ENCODE assay signal across 10 mouse cellular contexts in genomic region chr2:158317026-158317425, GRCm38 (mm10). TPM values are rescaled to one million over a fixed set of nuclear protein-coding genes. Genes with fewer than 3 reads are reported as not detected.
DNase-seq lines count a peak whose midpoint lies in the region; ATAC-seq and TF ChIP-seq lines count a peak whose summit lies in the region.
"Had no signal": no experiment of that assay in that cellular context is flagged by ENCODE, and none has a peak within 500 bp of the region (broad histone marks: within the 10 kb centered on the region; RNA-seq: fewer than 3 reads in every experiment).

No protein-coding gene starts in this region.

- H3K9me3 ChIP-seq in embryonic facial prominence, embryonic 14.5 days (ENCODE audit: control insufficient read depth, low read length), result no peaks in the 10 kb centered on the region
- no peaks in the 10 kb centered on the region for H3K9me3 ChIP-seq in hindbrain, embryonic 11.5 days (ENCODE audit: control insufficient read depth, low read length)
- H3K9me3 ChIP-seq: G1E had no signal

- H3K27ac ChIP-seq in cerebellum, adult 2 months (ENCODE audit: insufficient read depth, low read length), result no peak overlapping the region
- no peak overlapping the region for H3K27ac ChIP-seq in embryonic facial prominence, embryonic 14.5 days (replicated peaks; ENCODE audit: low read depth, low read length)
- H3K27ac ChIP-seq in hindbrain, embryonic 11.5 days (ENCODE audit: low read depth, low read length), result no peak overlapping the region

- no peak for TF ChIP-seq POLR2A in cerebellum, adult 2 months (IDR thresholded peaks at IDR 0.05; ENCODE audit: borderline replicate concordance, insufficient read depth, low read length)

- no peaks in the 10 kb centered on the region for H3K4me1 ChIP-seq in cerebellum, adult 2 months (ENCODE audit: control insufficient read depth, insufficient read depth, low read length)
- H3K4me1 ChIP-seq in embryonic facial prominence, embryonic 14.5 days (ENCODE audit: control insufficient read depth, insufficient read depth, low read length), result no peaks in the 10 kb centered on the region
- no peaks in the 10 kb centered on the region for H3K4me1 ChIP-seq in hindbrain, embryonic 11.5 days (replicated peaks; ENCODE audit: control insufficient read depth, insufficient read depth, low read length)

- peak; percentile 14; the same call in 1 of the 2 replicates for TF ChIP-seq CTCF in cerebellum, adult 2 months (IDR thresholded peaks at IDR 0.05; ENCODE audit: borderline replicate concordance, insufficient read depth, low read depth, low read length)

- no peak overlapping the region for H3K9ac ChIP-seq in embryonic facial prominence, embryonic 14.5 days (ENCODE audit: low read depth, low read length)
- H3K9ac ChIP-seq in hindbrain, embryonic 11.5 days (ENCODE audit: low read depth, low read length), result no peak overlapping the region

- peak; percentile 50; the same call in 1 of the 2 replicates for ATAC-seq in embryonic facial prominence, embryonic 14.5 days (ENCODE audit: low read depth)
- ATAC-seq in hindbrain, embryonic 11.5 days (ENCODE audit: low FRiP score), result peak; percentile 17; the same call in 1 of the 2 replicates
- peak; percentile 85 for ATAC-seq in megakaryocyte progenitor cell, adult 5-6 weeks (replicated peaks; ENCODE audit: poor library complexity)

- no peaks in the 10 kb centered on the region for H3K36me3 ChIP-seq in embryonic facial prominence, embryonic 14.5 days (ENCODE audit: control insufficient read depth, insufficient read depth, low read length)
- no peaks in the 10 kb centered on the region for H3K36me3 ChIP-seq in hindbrain, embryonic 11.5 days (ENCODE audit: control insufficient read depth, insufficient read depth, low read length)
- H3K36me3 ChIP-seq: G1E had no signal

- no peak overlapping the region for H3K4me2 ChIP-seq in embryonic facial prominence, embryonic 14.5 days (ENCODE audit: low read depth, low read length)
- no peak overlapping the region for H3K4me2 ChIP-seq in hindbrain, embryonic 11.5 days (replicated peaks; ENCODE audit: low read depth, low read length)

- no peak overlapping the region for H3K4me3 ChIP-seq in cerebellum, adult 2 months (replicated peaks; ENCODE audit: insufficient read depth, low read depth, low read length)
- H3K4me3 ChIP-seq in embryonic facial prominence, embryonic 14.5 days (ENCODE audit: low read depth, low read length), result no peak overlapping the region
- H3K4me3 ChIP-seq in hindbrain, embryonic 11.5 days (ENCODE audit: low read depth, low read length), result no peak overlapping the region

- WGBS in cerebellum, adult 2 months, result 25% methylated on average over 5 of the region's 5 CpGs
- 21% methylated on average over 5 of the region's 5 CpGs for WGBS in embryonic facial prominence, embryonic 14.5 days
- WGBS in hindbrain, embryonic 11.5 days, result 17% methylated on average over 5 of the region's 5 CpGs

- no peaks in the 10 kb centered on the region for H3K27me3 ChIP-seq in cerebellum, adult 2 months (ENCODE audit: control insufficient read depth, insufficient read depth, low read length)
- H3K27me3 ChIP-seq in embryonic facial prominence, embryonic 14.5 days (replicated peaks; ENCODE audit: control insufficient read depth, insufficient read depth, low read length), result no peaks in the 10 kb centered on the region
- H3K27me3 ChIP-seq in hindbrain, embryonic 11.5 days (ENCODE audit: control insufficient read depth, insufficient read depth, low read length), result no peaks in the 10 kb centered on the region

- DNase-seq in cerebellum, adult 2 months, result no peak
- no peak for DNase-seq in cerebellum, postnatal 36 days
- peak; percentile 49 for DNase-seq in MN1 (ENCODE audit: low spot score)
- DNase-seq in embryonic facial prominence, embryonic 14.5 days (ENCODE audit: low spot score), result peak; percentile 78
- peak; percentile 84 for DNase-seq in hindbrain, embryonic 11.5 days (ENCODE audit: low spot score)
- peak; percentile 65 to 67 for DNase-seq in layer of hippocampus, postnatal 36 days
- peak; percentile 76 to 77 for DNase-seq in right cerebral cortex, postnatal 10 days (ENCODE audit: low spot score in 2 of 2)

RNA-seq across cellular contexts. Expression of gene Lbp, which starts 10.7 kb away (rescaled TPM):
- polyA plus RNA-seq in cerebellum, adult 2 months (2012; rRNA removed), result 2.8 and 9.2 TPM in 2 replicates
- polyA plus RNA-seq in embryonic facial prominence, embryonic 14.5 days (2014; fragmentation: Nextera tagmentation; extraction: Ambion mirVana), result 7.8 and 11.9 TPM in 2 replicates
- polyA plus RNA-seq in hindbrain, embryonic 11.5 days (2014; fragmentation: Nextera tagmentation; extraction: Ambion mirVana), result 2.7 and 3.4 TPM in 2 replicates
- 1 to 10 TPM in 1 of 2 experiments, under 1 TPM in 1; 1.00 to 3.9 TPM for total RNA-seq in layer of hippocampus, postnatal 36 days (2021)
- total RNA-seq in megakaryocyte progenitor cell, adult 5-6 weeks (2015), result 71.3 and 89.1 TPM in 2 replicates
- 212 and 229 TPM in 2 replicates for total RNA-seq in megakaryocyte progenitor cell, adult 5-6 weeks (2017)
- total RNA-seq: G1E had no signal
- polyA plus RNA-seq: G1E had no signal

RNA-seq across cellular contexts. Expression of gene Snhg11, which starts 58.4 kb away (rescaled TPM):
- polyA plus RNA-seq in cerebellum, adult 2 months (2012; rRNA removed), result 1,048 and 1,100 TPM in 2 replicates
- 7.8 and 10.2 TPM in 2 replicates for polyA plus RNA-seq in embryonic facial prominence, embryonic 14.5 days (2014; fragmentation: Nextera tagmentation; extraction: Ambion mirVana)
- polyA plus RNA-seq in hindbrain, embryonic 11.5 days (2014; fragmentation: Nextera tagmentation; extraction: Ambion mirVana), result 42.3 and 79.1 TPM in 2 replicates
- total RNA-seq in layer of hippocampus, postnatal 36 days (2021), result 100 to 1,000 TPM; 527 to 578 TPM
- 0.17 and 0.24 TPM in 2 replicates for total RNA-seq in megakaryocyte progenitor cell, adult 5-6 weeks (2015)
- 0.03 and 0.17 TPM in 2 replicates for total RNA-seq in megakaryocyte progenitor cell, adult 5-6 weeks (2017)
- polyA plus RNA-seq: G1E had no signal

RNA-seq across cellular contexts. Expression of gene Bpi, which starts 59.1 kb away (rescaled TPM):
- polyA plus RNA-seq in cerebellum, adult 2 months (2012; rRNA removed), result not detected in 2 replicates
- polyA plus RNA-seq in embryonic facial prominence, embryonic 14.5 days (2014; fragmentation: Nextera tagmentation; extraction: Ambion mirVana), result not detected in 2 replicates
- not detected in 2 replicates for polyA plus RNA-seq in hindbrain, embryonic 11.5 days (2014; fragmentation: Nextera tagmentation; extraction: Ambion mirVana)
- total RNA-seq in layer of hippocampus, postnatal 36 days (2021), result not detected
- total RNA-seq in megakaryocyte progenitor cell, adult 5-6 weeks (2015), result 0.12 TPM in 1 of 2 replicates, not detected in the other
- total RNA-seq in megakaryocyte progenitor cell, adult 5-6 weeks (2017), result not detected in 2 replicates
- total RNA-seq: G1E had no signal
- polyA plus RNA-seq: G1E; large intestine, adult 2 months had no signal

Comparison
In these comparisons a context has a peak if more than half of its experiments do, and no peak if none do; other contexts are left out.
1. DNase-seq: peak in MN1 (single experiment), embryonic facial prominence, embryonic 14.5 days (single experiment), hindbrain, embryonic 11.5 days (single experiment), layer of hippocampus, postnatal 36 days (2 of 2) and right cerebral cortex, postnatal 10 days (2 of 2); none in cerebellum, adult 2 months (0 of 2) and cerebellum, postnatal 36 days (0 of 2).
2. ATAC-seq: peak in every context shown above with its lines; median percentile 85 in megakaryocyte progenitor cell, adult 5-6 weeks; 50 in embryonic facial prominence, embryonic 14.5 days; 17 in hindbrain, embryonic 11.5 days.
3. RNA of gene Snhg11, which starts 58.4 kb away (polyA plus RNA-seq): 1,048 to 1,100 TPM in cerebellum, adult 2 months; 42.3 to 79.1 TPM in hindbrain, embryonic 11.5 days and 7.8 to 10.2 TPM in embryonic facial prominence, embryonic 14.5 days; every median in the first group is over 10 times any median in the second.